Mouse (Mus musculus) MEL (cell line): ENCODE results near the gene Mettl17. TPM values are rescaled to one million over a fixed set of nuclear protein-coding genes. Genes with fewer than 3 reads are reported as not detected.
"Not testable (repeated sequence)": the region's sequence is repeated elsewhere in the genome, so short reads cannot be mapped to it uniquely, and the experiment has no call there.

Experiments used
- DNase-seq: peaks from one replicate; pipeline ENCODE4 v3.0.0; 2011; ENCODE audit warnings: low read depth, low spot score
- H3K27ac ChIP-seq: 2 replicates; pipeline ENCODE4 v1.5.1; 2012; ENCODE audit warnings: low read depth, mild to moderate bottlenecking, control low read depth, low read length, moderate library complexity; ENCODE audit not compliant: control insufficient read depth
- H3K27me3 ChIP-seq, 2 experiments: fragments of 150-350 bp in 1 of 2; sonication (generic) in 1 of 2; 2 replicates each; pipeline ENCODE4 v1.6.1; 2012; ENCODE audit warnings: low read length in 2 of 2, mild to moderate bottlenecking in 2 of 2, improper control_type of control experiment in 1 of 2, moderate library complexity in 1 of 2; ENCODE audit not compliant: insufficient read depth in 2 of 2, control insufficient read depth in 1 of 2
- H3K36me3 ChIP-seq, 2 experiments: 2 replicates each; pipeline ENCODE4 v1.6.1; 2012 to 2014; ENCODE audit warnings: low read length in 2 of 2, improper control_type of control experiment in 1 of 2, inconsistent platforms in 1 of 2, mild to moderate bottlenecking in 1 of 2; ENCODE audit not compliant: insufficient read depth in 2 of 2, control insufficient read depth in 1 of 2
- H3K4me1 ChIP-seq, 2 experiments: fragments of 150-350 bp in 1 of 2; sonication (generic) in 1 of 2; 2 replicates each; pipeline ENCODE4 v1.6.1; 2012; ENCODE audit warnings: low read length in 2 of 2, improper control_type of control experiment in 1 of 2, mild to moderate bottlenecking in 1 of 2; ENCODE audit not compliant: insufficient read depth in 2 of 2, control insufficient read depth in 1 of 2
- H3K4me3 ChIP-seq, 2 experiments: fragments of 150-350 bp in 1 of 2; sonication (generic) in 1 of 2; 2 replicates each; pipeline ENCODE4 v1.5.1; 2012; ENCODE audit warnings: low read depth in 2 of 2, low read length in 2 of 2, mild to moderate bottlenecking in 2 of 2, moderate library complexity in 2 of 2, control low read depth in 1 of 2, improper control_type of control experiment in 1 of 2; ENCODE audit not compliant: control insufficient read depth in 1 of 2, insufficient read depth in 1 of 2
- H3K79me2 ChIP-seq: 2 replicates; pipeline ENCODE4 v1.6.1; 2012; ENCODE audit warnings: mild to moderate bottlenecking, low read length, moderate library complexity; ENCODE audit not compliant: control insufficient read depth, poor library complexity, insufficient read depth
- H3K9ac ChIP-seq: 2 replicates; pipeline ENCODE4 v1.6.1; 2012; ENCODE audit warnings: low read depth, mild to moderate bottlenecking, control low read depth, low read length, moderate library complexity; ENCODE audit not compliant: control insufficient read depth, poor library complexity, severe bottlenecking
- H3K9me3 ChIP-seq: fragments of 150-350 bp; sonication (generic); replicated peaks from 2 replicates; pipeline ENCODE4 v1.6.1; 2012; ENCODE audit warnings: mild to moderate bottlenecking, low read length, improper control_type of control experiment, moderate library complexity; ENCODE audit not compliant: insufficient read depth
- CHD1 ChIP-seq: IDR thresholded peaks from 2 replicates; pipeline ENCODE4 v1.6.1; 2012; ENCODE audit warnings: low read depth, mild to moderate bottlenecking, inconsistent platforms, low read length, improper control_type of control experiment
- E2F4 ChIP-seq: IDR thresholded peaks from 2 replicates; pipeline ENCODE4 v1.6.1; 2011; ENCODE audit warnings: low read depth, low read length, improper control_type of control experiment, borderline replicate concordance
- ETS1 ChIP-seq: IDR thresholded peaks from 2 replicates; pipeline ENCODE4 v1.6.1; 2012; ENCODE audit warnings: low read depth, mild to moderate bottlenecking, inconsistent platforms, low read length, improper control_type of control experiment, moderate library complexity
- JUND ChIP-seq: IDR thresholded peaks from 2 replicates; pipeline ENCODE4 v1.6.1; 2011; ENCODE audit warnings: low read depth, mild to moderate bottlenecking, improper control_type of control experiment, low read length
- KAT2A ChIP-seq: conservative IDR thresholded peaks from 2 replicates; pipeline ENCODE4 v1.6.1; 2012; ENCODE audit warnings: low read depth, low read length, improper control_type of control experiment, inconsistent platforms
- MAZ ChIP-seq: IDR thresholded peaks from 2 replicates; pipeline ENCODE4 v1.6.1; 2012; ENCODE audit warnings: low read depth, mild to moderate bottlenecking, inconsistent platforms, low read length, improper control_type of control experiment
- MYB ChIP-seq: IDR thresholded peaks from 2 replicates; pipeline ENCODE4 v1.6.1; 2011; ENCODE audit warnings: mild to moderate bottlenecking, low read depth, low read length, improper control_type of control experiment
- NRF1 ChIP-seq: IDR thresholded peaks from 2 replicates; pipeline ENCODE4 v1.6.1; 2014; ENCODE audit warnings: low read depth, mild to moderate bottlenecking, inconsistent platforms, low read length, improper control_type of control experiment, moderate library complexity; ENCODE audit not compliant: poor library complexity, insufficient read depth, severe bottlenecking
- POLR2A ChIP-seq, 2 experiments: IDR thresholded peaks; 2 replicates each; pipeline ENCODE4 v1.6.1; 2011 to 2012; ENCODE audit warnings: low read length in 2 of 2, mild to moderate bottlenecking in 2 of 2, control low read depth in 1 of 2, improper control_type of control experiment in 1 of 2, low read depth in 1 of 2, moderate library complexity in 1 of 2; ENCODE audit not compliant: control insufficient read depth in 1 of 2, insufficient read depth in 1 of 2, poor library complexity in 1 of 2
- POLR2AphosphoS2 ChIP-seq: IDR thresholded peaks from 2 replicates; pipeline ENCODE4 v1.6.1; 2011; ENCODE audit warnings: low read length, improper control_type of control experiment
- POLR2AphosphoS5 ChIP-seq: IDR thresholded peaks from 2 replicates; pipeline ENCODE4 v1.6.1; 2012; ENCODE audit warnings: low read depth, borderline replicate concordance, mild to moderate bottlenecking, inconsistent platforms, low read length, moderate library complexity, mixed read lengths
- RCOR1 ChIP-seq: IDR thresholded peaks from 2 replicates; pipeline ENCODE4 v1.6.1; 2012; ENCODE audit warnings: low read depth, mild to moderate bottlenecking, inconsistent platforms, low read length, improper control_type of control experiment
- SMC3 ChIP-seq: IDR thresholded peaks from 2 replicates; pipeline ENCODE4 v1.6.1; 2011; ENCODE audit warnings: low read depth, low read length, improper control_type of control experiment
- TCF12 ChIP-seq: IDR thresholded peaks from 2 replicates; pipeline ENCODE4 v1.6.1; 2014; ENCODE audit warnings: low read depth, mild to moderate bottlenecking, inconsistent platforms, low read length, improper control_type of control experiment, moderate library complexity
- ZC3H11A ChIP-seq: IDR thresholded peaks from 2 replicates; pipeline ENCODE4 v1.6.1; 2012; ENCODE audit warnings: low read depth, mild to moderate bottlenecking, inconsistent platforms, low read length, improper control_type of control experiment
- ZKSCAN1 ChIP-seq: IDR thresholded peaks from 2 replicates; pipeline ENCODE4 v1.6.1; 2012; ENCODE audit warnings: low read depth, mild to moderate bottlenecking, inconsistent platforms, low read length, improper control_type of control experiment, moderate library complexity
- polyA plus RNA-seq, 2 experiments: library from polyadenylated mRNA; stranded (reverse) in 1 of 2; unstranded in 1 of 2; fragments of >175 nt in 1 of 2; fragments of >200 nt in 1 of 2; gene quantifications; 2 replicates each; pipeline versions ENCODE4 v1.2.1 to v1.2.4; 2012; ENCODE audit warnings: low replicate concordance in 2 of 2, low read depth in 1 of 2; ENCODE audit not compliant: insufficient read length in 2 of 2, insufficient read depth in 1 of 2, missing spikeins in 1 of 2
- total RNA-seq: library from RNA; depleted of rRNA; stranded (reverse); fragments of 300-350 nt; gene quantifications from 2 replicates; pipeline ENCODE4 v1.2.3, GENCODE M21; 2012

Mettl17 gene
- total and polyA plus RNA-seq, 3 experiments = 28.3 to 54.4 TPM; not detected in 1

GRCm38 (mm10) chr14:51842781-51843180 lies 41.9 kb upstream of the Mettl17 start:
- Histone ChIP-seq H3K27me3 (no peaks in the 10 kb centered on the region), H3K36me3 (no peaks in the 10 kb centered on the region), H3K27ac (no peak overlapping the region), H3K79me2 (no peaks in the 10 kb centered on the region), H3K9ac (no peak overlapping the region), H3K4me1 (no peaks in the 10 kb centered on the region), H3K4me3 (no peak overlapping the region), H3K9me3 (no peaks in the 10 kb centered on the region)
- DNase-seq = no peak
- TF ChIP-seq ETS1 (no peak), SMC3 (no peak), MYB (no peak), RCOR1 (no peak), POLR2AphosphoS2 (no peak), POLR2AphosphoS5 (no peak), KAT2A (no peak)

GRCm38 (mm10) chr14:51843882-51844281 lies 40.8 kb upstream of the Mettl17 start:
- H3K36me3 ChIP-seq = no peaks in the 10 kb centered on the region
- H3K79me2 ChIP-seq = no peaks in the 10 kb centered on the region
- no peak overlapping the region for H3K27ac ChIP-seq
- H3K27me3 ChIP-seq = no peaks in the 10 kb centered on the region
- TF ChIP-seq ZKSCAN1 (no peak), E2F4 (no peak)
- H3K9me3 ChIP-seq = no peaks in the 10 kb centered on the region
- no peak overlapping the region for H3K4me3 ChIP-seq
- DNase-seq = no peak
- H3K9ac ChIP-seq = no peak overlapping the region
- no peaks in the 10 kb centered on the region for H3K4me1 ChIP-seq

- Histone ChIP-seq H3K9ac (no peak overlapping the region), H3K4me1 (no peaks in the 10 kb centered on the region), H3K36me3 (no peaks in the 10 kb centered on the region), H3K79me2 (no peaks in the 10 kb centered on the region), H3K27me3 (no peaks in the 10 kb centered on the region), H3K4me3 (no peak overlapping the region), H3K9me3 (no peaks in the 10 kb centered on the region), H3K27ac (no peak overlapping the region)
- no peak for TF ChIP-seq CHD1
- TF ChIP-seq POLR2A (IDR thresholded peaks at IDR 0.05; ENCODE audit: control insufficient read depth in 1 of 2, insufficient read depth in 1 of 2, low read depth in 1 of 2, low read length in 2 of 2, poor library complexity in 1 of 2) = no peak
- TF ChIP-seq ZC3H11A = no peak
- TF ChIP-seq MAZ = no peak
- TF ChIP-seq NRF1 = no peak
- no peak for TF ChIP-seq TCF12
- TF ChIP-seq JUND = no peak
- TF ChIP-seq E2F4 = no peak
- no peak for DNase-seq
These were observed 38.1 kb upstream of the Mettl17 start for GRCm38 (mm10) chr14:51846566-51846965.

GRCm38 (mm10) chr14:51851006-51851405 lies 33.6 kb upstream of the Mettl17 start:
- H3K36me3 ChIP-seq, H3K9ac ChIP-seq, H3K4me1 ChIP-seq, H3K79me2 ChIP-seq, H3K9me3 ChIP-seq, H3K27me3 ChIP-seq, H3K27ac ChIP-seq, DNase-seq, H3K4me3 ChIP-seq: not testable (repeated sequence)
